Mouse (Mus musculus) heart, embryonic 16.5 days (tissue): ENCODE data around the gene Tm2d3. TPM values are rescaled to one million over a fixed set of nuclear protein-coding genes. Genes with fewer than 3 reads are reported as not detected.

Source experiments
- ATAC-seq: fragments of 200-750 bp; cut with Nextera tagmentation; replicated peaks from 2 replicates; pipeline ENCODE4 v1.8.0; 2017; ENCODE audit warnings: moderate number of reproducible peaks; ENCODE audit not compliant: insufficient read depth, low FRiP score; ENCODE audit errors: extremely low read depth
- H3K27ac ChIP-seq: fragments of 300-500 bp; sonication (generic); 2 replicates; pipeline ENCODE4 v1.5.1; 2014; ENCODE audit warnings: mild to moderate bottlenecking, low read length, control low read depth, moderate library complexity
- H3K27me3 ChIP-seq: fragments of 300-500 bp; sonication (generic); 2 replicates; pipeline ENCODE4 v1.6.1; 2014; ENCODE audit warnings: low read length, mixed read lengths; ENCODE audit not compliant: control insufficient read depth, insufficient read depth
- H3K36me3 ChIP-seq: fragments of 300-500 bp; sonication (generic); 2 replicates; pipeline ENCODE4 v1.6.1; 2014; ENCODE audit not compliant: control insufficient read depth, insufficient read depth
- H3K4me1 ChIP-seq: fragments of 300-500 bp; sonication (generic); 2 replicates; pipeline ENCODE4 v1.6.1; 2014; ENCODE audit warnings: low read length, mixed read lengths; ENCODE audit not compliant: control insufficient read depth, insufficient read depth
- H3K4me2 ChIP-seq: fragments of 300-500 bp; sonication (generic); 2 replicates; pipeline ENCODE4 v1.6.1; 2014; ENCODE audit warnings: low read depth, mild to moderate bottlenecking, control low read depth, low read length
- H3K4me3 ChIP-seq: fragments of 300-500 bp; sonication (generic); 2 replicates; pipeline ENCODE4 v1.5.1; 2014; ENCODE audit warnings: mild to moderate bottlenecking, control low read depth, low read length
- H3K9ac ChIP-seq: fragments of 300-500 bp; sonication (generic); 2 replicates; pipeline ENCODE4 v1.6.1; 2014; ENCODE audit warnings: low read length, control low read depth
- H3K9me3 ChIP-seq: fragments of 300-500 bp; sonication (generic); replicated peaks from 2 replicates; pipeline ENCODE4 v1.6.1; 2016; ENCODE audit warnings: low read length; ENCODE audit not compliant: control insufficient read depth
- WGBS: fragments of 180-500 bp; shearing (Covaris S2); extraction: QIAGEN DNeasy Blood & Tissue Kit; methylation state at CpG from one replicate; pipeline ENCODE4 v1.1.7; 2014; 5-methylcytosine and 5-hydroxymethylcytosine counted together
- polyA plus RNA-seq: library from polyadenylated mRNA; unstranded; fragments of >200 nt; fragmentation: Nextera tagmentation; extraction: Ambion mirVana; gene quantifications from 2 replicates; pipeline ENCODE4 v1.2.1, GENCODE M21; 2015

Gene Tm2d3
- 47.3 and 50.4 TPM in 2 replicates for polyA plus RNA-seq

DNA sequence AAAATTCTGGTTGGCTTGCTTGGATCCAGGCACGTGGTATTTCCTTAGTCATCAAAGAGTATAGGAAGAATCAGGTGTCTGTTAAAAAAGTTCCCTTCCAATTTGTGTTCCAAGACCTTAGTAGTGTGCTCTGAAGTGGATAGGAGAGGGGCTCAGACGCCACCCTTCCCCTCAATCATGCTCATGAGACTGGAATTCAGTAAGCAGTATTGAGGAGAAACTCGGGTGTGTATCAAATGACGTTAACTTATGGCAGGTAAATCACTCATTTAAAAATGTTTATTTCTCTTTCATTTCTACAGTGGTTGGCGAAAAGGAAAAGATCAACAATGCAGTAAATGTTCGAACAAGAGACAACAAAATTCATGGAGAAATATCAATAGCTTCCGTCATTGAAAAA, at the start of gene Tm2d3:
Gene Tm2d3 (plus strand): TSS at position 301 of the 400 bp plus-strand sequence.
- Histone ChIP-seq H3K27me3 (no peaks in the 10 kb centered on the region), H3K4me2 (no peak within 1 kb of the TSS), H3K9ac (no peak within 1 kb of the TSS), H3K27ac (no peak within 1 kb of the TSS), H3K9me3 (no peaks in the 10 kb centered on the region), H3K36me3 (peaks cover 11% of the 10 kb centered on the region), H3K4me3 (no peak within 1 kb of the TSS), H3K4me1 (peaks cover 11% of the 10 kb centered on the region)
- no peak for ATAC-seq
- WGBS: 87% methylated on average over 7 of the region's 7 CpGs

DNA sequence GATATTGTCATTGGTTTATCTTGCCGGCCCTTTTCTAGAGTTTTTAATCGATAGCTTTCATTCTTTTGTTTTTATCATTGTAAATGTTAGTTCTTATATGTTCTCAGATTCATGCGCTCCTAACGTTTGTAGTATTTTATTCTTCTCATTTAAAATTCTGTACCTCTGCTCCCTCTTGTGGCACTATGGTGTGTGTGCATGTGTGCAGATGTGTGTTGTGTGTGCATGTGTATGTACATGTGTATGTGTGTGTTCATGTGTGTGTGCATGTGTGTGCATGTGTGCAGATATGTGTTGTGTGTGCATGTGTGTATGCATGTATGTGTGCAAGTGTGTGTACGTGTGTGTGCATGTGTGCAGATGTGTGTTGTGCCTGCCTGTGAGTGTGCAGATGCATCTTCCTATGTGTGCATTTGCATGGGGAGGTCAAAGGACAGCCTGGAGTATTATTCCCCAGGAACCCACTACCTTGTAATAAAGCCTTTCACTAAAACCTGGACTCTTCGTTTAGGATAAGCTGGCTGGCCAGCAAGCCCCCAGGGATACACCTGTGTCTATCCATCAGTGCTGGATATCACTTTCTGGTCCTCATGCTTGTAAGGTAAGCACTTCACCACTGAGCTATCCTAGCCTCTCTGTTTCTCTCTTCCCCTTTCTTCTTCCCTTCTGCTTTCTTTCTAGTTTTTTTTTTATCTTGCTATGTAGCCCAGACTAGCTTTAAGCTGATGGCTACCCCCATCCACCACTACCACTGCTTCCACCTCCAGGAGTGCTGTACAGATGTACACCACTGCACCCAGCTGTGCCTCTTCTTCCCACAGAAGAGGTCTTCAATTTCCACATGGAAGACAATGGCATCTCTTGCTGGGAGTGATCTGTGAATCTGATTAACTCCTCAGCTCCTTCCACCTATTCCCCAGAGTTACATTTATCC, 48.3 kb upstream of the Tm2d3 start:
- H3K27me3 ChIP-seq: no peaks in the 10 kb centered on the region
- ATAC-seq: no peak
- H3K9me3 ChIP-seq: no peaks in the 10 kb centered on the region
- H3K4me1 ChIP-seq: no peaks in the 10 kb centered on the region; the same call in 1 of the 2 replicates
- 0 out of 2 replicates have a peak, but pooled peaks cover 2% of the 10 kb centered on the region for H3K36me3 ChIP-seq
- H3K27ac ChIP-seq: no peak overlapping the region
- WGBS: 68% methylated on average over 6 of the region's 6 CpGs
- no peak overlapping the region for H3K9ac ChIP-seq
- H3K4me2 ChIP-seq: no peak overlapping the region
- H3K4me3 ChIP-seq: no peak overlapping the region

DNA sequence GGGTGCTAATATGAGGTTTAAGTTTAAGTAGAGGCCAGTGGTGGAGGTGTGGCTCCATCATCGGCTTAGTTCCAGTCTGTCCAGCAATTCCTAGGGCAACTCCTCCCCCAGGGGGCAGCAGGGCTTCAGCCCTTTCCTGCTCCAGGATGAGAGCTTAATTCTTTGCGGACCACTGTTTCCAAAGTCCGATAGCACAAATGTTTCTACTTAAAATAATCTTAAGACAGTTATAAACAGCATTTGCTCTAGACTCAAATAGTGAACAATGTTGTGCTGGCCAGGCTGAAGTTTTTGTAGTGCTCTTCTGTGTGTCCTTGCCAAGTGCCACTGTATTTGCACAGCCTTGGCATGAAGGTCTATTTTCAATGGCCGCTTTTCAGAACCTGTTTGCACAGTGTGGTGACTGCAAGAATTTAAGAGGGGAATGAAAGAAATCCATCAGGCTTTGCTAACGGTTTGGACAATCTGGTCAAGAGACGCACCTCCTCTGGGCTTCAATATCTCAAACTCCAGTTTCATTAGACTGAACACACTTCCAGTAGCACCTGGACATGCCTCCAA, 47.0 kb upstream of the Tm2d3 start:
- no peaks in the 10 kb centered on the region; the same call in 1 of the 2 replicates for H3K4me1 ChIP-seq
- peak overlapping the region; percentile 75 for H3K4me2 ChIP-seq
- peak overlapping the region; percentile 63 for H3K4me3 ChIP-seq
- ATAC-seq: no peak
- no peak overlapping the region for H3K27ac ChIP-seq
- no peak overlapping the region for H3K9ac ChIP-seq
- WGBS: 27% methylated on average over 6 of the region's 6 CpGs
- no peaks in the 10 kb centered on the region for H3K9me3 ChIP-seq
- peaks cover 12% of the 10 kb centered on the region for H3K36me3 ChIP-seq
- no peaks in the 10 kb centered on the region for H3K27me3 ChIP-seq

DNA sequence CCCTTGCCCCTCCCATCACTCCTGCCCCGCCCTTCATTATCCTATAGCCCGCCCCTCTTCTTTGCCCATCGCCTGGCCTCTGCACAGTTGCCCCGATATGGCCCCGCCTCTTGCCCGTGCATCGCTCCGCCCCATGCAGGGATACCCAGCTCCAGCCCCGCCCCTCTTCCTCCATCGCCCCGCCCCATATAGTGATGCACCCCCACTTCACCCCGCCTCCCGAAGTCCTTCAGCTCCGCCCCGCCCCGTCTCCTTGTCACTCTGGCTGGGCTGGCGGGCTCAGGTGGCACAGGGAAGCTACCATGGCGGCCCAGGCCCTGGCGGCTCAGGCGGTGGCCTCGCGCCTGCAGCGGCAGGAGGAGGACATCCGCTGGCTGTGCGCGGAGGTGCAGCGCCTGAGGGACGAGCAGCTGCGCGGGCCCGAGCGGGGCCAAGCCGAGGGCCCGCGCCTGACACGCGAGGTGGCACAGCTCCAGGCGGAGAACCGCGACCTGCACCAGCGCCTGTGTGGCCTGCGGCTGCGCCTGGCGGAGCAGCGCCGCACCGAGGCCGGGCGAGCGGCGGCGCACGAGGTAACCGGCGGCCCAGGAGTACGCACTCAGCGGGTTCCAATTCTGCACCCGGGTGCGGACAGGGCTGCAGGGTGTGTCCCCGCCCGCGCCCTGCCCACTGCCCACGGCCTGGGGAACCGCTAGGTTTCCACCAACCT, 46.2 kb upstream of the Tm2d3 start, which contains the start of gene Tarsl2:
Gene Tarsl2 (plus strand): TSS at position 256 of the 709 bp plus-strand sequence.
- H3K9ac ChIP-seq: peak within 1 kb of the TSS; percentile 75
- peak within 1 kb of the TSS; percentile 75 for H3K4me2 ChIP-seq

DNA sequence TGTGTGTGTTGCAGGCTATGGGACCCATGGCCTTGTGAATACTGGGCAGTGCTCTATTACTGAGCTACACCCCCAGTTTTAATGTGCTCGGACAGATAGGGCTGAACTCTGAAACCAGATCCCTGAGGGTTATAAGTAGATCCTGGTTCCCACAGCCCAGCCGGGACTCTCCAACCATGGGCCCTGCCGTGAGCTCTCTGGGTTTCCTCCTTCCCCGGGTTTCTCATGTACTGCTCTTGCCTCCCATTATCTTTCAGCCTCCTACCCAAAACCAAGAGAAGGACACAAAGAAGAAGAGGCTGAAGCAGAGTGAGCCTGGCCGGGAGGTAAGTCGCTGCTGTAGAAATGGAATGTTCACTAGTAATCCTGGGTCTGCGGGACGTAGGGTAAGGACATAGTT, 45.0 kb upstream of the Tm2d3 start:
- Histone ChIP-seq H3K36me3 (peaks cover 25% of the 10 kb centered on the region), H3K4me2 (no peak overlapping the region), H3K27me3 (no peaks in the 10 kb centered on the region), H3K4me3 (no peak overlapping the region), H3K27ac (no peak overlapping the region), H3K9ac (0 out of 2 replicates have a peak overlapping the region, but pooled peaks have one; percentile 21), H3K9me3 (no peaks in the 10 kb centered on the region; the same call in 1 of the 2 replicates), H3K4me1 (no peaks in the 10 kb centered on the region; the same call in 1 of the 2 replicates)
- no peak for ATAC-seq
- 83% methylated on average over 8 of the region's 8 CpGs for WGBS

More for the DNA sequence above, 46.2 kb upstream of the Tm2d3 start, which contains the start of gene Tarsl2:
- Histone ChIP-seq H3K4me3 (peak within 1 kb of the TSS; percentile 63), H3K27me3 (no peaks in the 10 kb centered on the region), H3K27ac (peak within 1 kb of the TSS; percentile 71), H3K4me1 (no peaks in the 10 kb centered on the region; the same call in 1 of the 2 replicates), H3K9me3 (no peaks in the 10 kb centered on the region; the same call in 1 of the 2 replicates), H3K36me3 (peaks cover 19% of the 10 kb centered on the region)
- ATAC-seq: peak; percentile 93
- under 1% methylated on average over 64 of the region's 64 CpGs for WGBS

DNA sequence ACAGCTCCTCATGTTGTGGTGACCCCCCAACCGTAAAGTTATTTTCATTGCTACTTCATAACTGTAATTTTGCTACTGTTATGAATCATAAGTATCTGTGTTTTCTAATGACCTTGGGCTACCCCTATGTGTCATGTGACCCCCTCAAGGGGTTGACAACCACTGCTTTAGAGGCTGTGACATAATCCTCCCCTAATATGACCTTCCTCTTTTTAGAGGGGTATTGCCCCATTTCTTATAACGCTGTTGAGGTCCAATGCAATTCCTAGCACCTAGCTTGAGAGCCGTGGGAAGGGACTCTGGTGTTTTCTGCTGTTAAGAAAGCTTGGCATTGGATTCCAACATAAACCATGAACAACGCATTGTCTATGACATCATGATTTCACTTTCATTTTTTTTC, 40.3 kb upstream of the Tm2d3 start:
- 87% methylated on average over 4 of the region's 4 CpGs for WGBS
- peaks cover 39% of the 10 kb centered on the region for H3K36me3 ChIP-seq
- no peaks in the 10 kb centered on the region; the same call in 1 of the 2 replicates for H3K9me3 ChIP-seq
- no peaks in the 10 kb centered on the region; the same call in 1 of the 2 replicates for H3K4me1 ChIP-seq
- H3K4me3 ChIP-seq: no peak overlapping the region
- H3K27me3 ChIP-seq: no peaks in the 10 kb centered on the region
- ATAC-seq: no peak
- no peak overlapping the region for H3K27ac ChIP-seq
- no peak overlapping the region for H3K4me2 ChIP-seq
- no peak overlapping the region for H3K9ac ChIP-seq

DNA sequence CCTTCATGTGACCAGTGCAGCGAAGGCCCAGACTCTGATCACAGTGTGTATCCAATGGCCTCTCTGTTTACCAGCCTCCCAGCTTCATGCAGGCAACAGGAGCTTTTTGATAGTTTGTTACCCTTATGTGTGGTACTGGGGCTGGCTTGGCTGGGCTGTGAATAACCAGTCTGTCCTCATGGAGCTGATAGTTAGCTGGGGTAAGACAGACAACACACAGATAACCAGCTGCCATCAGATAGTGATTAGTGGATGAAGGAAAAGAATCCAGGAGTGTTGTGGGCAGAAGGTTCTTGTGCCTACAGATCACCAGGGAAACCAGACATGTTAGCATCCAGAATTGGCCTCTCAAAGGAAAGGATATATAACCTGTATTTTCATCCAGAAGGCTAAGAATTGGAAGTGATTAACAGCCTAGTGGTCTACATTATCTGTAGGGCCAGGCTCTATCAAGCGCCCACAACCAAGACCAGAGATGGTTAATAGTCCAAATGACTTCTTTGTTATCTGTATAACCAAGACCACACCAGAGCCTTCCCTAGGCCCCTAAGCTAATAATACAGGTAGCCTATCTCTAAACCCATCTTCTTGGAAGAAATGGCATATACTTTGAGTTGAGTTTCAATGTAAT, 33.4 kb upstream of the Tm2d3 start:
- Histone ChIP-seq H3K4me1 (peaks cover 2% of the 10 kb centered on the region; the same call in 1 of the 2 replicates), H3K36me3 (peaks cover 12% of the 10 kb centered on the region), H3K4me2 (no peak overlapping the region), H3K27ac (no peak overlapping the region), H3K9me3 (no peaks in the 10 kb centered on the region), H3K9ac (no peak overlapping the region), H3K4me3 (no peak overlapping the region), H3K27me3 (no peaks in the 10 kb centered on the region)
- 94% methylated on average over 2 of the region's 2 CpGs for WGBS
- no peak for ATAC-seq

DNA sequence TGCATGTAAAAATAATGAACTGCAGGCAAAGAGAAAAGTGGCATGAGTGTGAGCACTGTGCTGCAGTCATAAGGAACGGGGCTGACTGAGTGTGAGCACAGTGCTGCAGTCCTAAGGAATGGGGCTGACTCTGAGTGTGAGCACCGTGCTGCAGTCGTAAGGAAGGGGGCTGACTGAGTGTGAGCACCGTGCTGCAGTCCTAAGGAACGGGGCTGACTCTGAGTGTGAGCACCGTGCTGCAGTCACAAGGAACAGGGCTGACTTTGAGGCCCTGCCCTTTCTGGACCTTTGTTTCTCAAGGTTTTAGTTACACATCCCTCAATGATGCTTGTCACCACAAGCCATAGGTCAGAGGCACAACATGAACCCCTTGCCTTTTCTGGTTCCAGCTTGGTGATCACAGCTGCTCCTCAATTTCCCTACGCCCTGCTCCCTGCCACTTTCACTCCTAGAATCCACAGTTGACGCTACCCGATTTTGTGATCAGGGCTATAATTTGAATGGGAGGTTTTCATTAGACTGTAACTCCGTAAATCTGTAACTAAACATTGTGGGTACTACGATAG, 27.7 kb upstream of the Tm2d3 start:
- Histone ChIP-seq H3K4me2 (no peak overlapping the region), H3K36me3 (peaks cover 20% of the 10 kb centered on the region), H3K9ac (no peak overlapping the region), H3K4me3 (no peak overlapping the region), H3K27ac (no peak overlapping the region), H3K4me1 (peaks cover 2% of the 10 kb centered on the region; the same call in 1 of the 2 replicates), H3K27me3 (no peaks in the 10 kb centered on the region), H3K9me3 (no peaks in the 10 kb centered on the region)
- WGBS: 81% methylated on average over 11 of the region's 11 CpGs
- no peak for ATAC-seq
